Mouse (Mus musculus) brown adipose tissue, adult 24 weeks (tissue): ENCODE results near the gene Rgs18. TPM values are rescaled to one million over a fixed set of nuclear protein-coding genes. Genes with fewer than 3 reads are reported as not detected.

Source experiments
- H3K27ac ChIP-seq: fragments of 200-500 bp; replicated peaks from 2 replicates; pipeline ENCODE4 v1.5.1; 2012; ENCODE audit warnings: low read depth, mild to moderate bottlenecking, low read length
- H3K4me1 ChIP-seq: fragments of 200-500 bp; 2 replicates; pipeline ENCODE4 v1.6.1; 2012; ENCODE audit warnings: low read length, mixed read lengths; ENCODE audit not compliant: control insufficient read depth, insufficient read depth, insufficient read length
- H3K4me3 ChIP-seq: fragments of 200-500 bp; 2 replicates; pipeline ENCODE4 v1.5.1; 2012; ENCODE audit warnings: low read depth, mild to moderate bottlenecking, low read length, moderate library complexity; ENCODE audit not compliant: insufficient read depth
- polyA plus RNA-seq: library from polyadenylated mRNA; stranded (reverse); fragments of >200 nt; gene quantifications from 2 replicates; pipeline ENCODE4 v1.2.4, GENCODE M21; 2012; ENCODE audit not compliant: missing spikeins, insufficient read depth, insufficient read length

Rgs18 gene
- polyA plus RNA-seq: 1.2 and 1.5 TPM in 2 replicates

DNA sequence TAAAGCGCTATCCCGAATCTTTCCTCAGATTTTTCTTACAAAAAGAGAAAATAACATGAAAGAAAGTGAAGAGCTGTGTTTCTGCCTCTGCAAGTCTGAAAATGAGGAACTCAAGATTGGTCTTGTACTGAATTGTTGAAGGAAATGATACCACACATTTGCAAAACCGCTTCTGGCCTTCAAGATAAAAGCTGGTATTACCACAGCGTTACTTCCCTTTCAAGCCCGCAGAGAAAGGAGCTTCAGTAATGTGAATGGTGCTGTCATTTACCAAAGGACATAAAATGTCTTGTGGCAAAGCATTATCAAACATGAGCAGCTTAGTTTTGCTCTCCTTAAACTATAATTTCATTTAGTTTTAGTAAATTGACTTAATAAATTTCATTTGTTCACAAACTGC lies at the start of gene Rgs18:
Gene Rgs18, minus strand, starts transcription at position 105 of the 400 bp plus-strand sequence.
- no peaks in the 10 kb centered on the region for H3K4me1 ChIP-seq
- H3K4me3 ChIP-seq: no peak within 1 kb of the TSS
- H3K27ac ChIP-seq: no peak within 1 kb of the TSS

DNA sequence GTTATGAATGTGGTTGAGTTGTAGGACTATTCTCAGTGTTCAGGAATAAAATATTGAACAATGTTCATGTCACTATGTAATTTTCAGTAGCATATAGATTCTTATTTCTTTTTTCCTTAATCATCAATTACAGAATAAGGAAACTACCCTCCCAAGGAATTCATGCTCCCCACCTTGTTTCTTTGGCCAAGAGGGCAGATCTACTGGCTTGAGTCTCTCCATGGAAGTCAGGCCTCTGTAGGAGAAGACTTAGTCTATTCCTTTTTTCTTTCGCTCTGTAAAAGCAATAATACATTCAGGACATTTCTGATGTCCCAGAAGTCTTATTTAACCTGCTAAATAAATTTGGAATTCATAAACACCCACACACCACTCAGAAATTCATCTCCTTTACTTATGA lies 841 bp downstream of the Rgs18 start:
- no peak overlapping the region for H3K4me3 ChIP-seq
- H3K27ac ChIP-seq: no peak overlapping the region
- H3K4me1 ChIP-seq: no peaks in the 10 kb centered on the region

DNA sequence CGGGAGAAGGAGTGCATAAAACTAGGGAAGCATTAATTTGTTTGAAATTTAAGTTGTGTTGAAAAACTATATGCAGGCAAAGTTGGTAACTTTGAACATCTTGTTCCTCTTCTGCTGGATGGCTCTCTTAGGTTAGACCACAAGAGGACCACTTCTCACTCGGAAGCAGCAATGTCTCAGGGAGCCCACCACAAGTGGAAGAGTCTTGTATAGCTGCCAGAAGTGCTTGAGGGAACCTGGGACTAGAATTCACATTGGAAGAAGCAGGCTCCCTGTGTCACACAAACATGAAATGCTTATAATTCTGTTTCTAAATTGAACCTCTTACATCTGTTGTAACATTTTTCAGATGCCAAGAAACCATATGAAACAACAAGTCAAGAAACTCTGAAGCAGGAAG lies 9.0 kb downstream of the Rgs18 start:
- H3K4me1 ChIP-seq: no peaks in the 10 kb centered on the region
- no peak overlapping the region for H3K27ac ChIP-seq
- no peak overlapping the region for H3K4me3 ChIP-seq

DNA sequence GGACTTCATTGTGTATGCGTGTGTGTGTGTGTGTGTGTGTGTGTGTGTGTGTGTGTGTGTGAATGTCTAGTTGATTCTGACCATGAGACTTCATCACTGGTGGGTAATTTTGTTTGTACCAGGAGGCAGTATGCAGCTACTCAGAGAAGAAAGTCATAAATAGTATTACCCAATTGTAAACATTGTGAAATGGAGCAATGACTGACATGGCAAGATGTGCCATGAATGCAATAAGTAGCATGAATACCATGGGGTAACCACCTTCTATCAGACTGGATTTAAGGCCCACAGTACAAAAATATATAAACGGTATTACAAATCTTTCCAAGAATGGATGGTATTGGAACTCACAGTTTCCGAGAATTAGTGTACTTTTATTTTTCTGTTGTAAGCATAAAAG lies 14.4 kb downstream of the Rgs18 start:
- Histone ChIP-seq H3K4me3 (no peak overlapping the region), H3K4me1 (no peaks in the 10 kb centered on the region), H3K27ac (no peak overlapping the region)

DNA sequence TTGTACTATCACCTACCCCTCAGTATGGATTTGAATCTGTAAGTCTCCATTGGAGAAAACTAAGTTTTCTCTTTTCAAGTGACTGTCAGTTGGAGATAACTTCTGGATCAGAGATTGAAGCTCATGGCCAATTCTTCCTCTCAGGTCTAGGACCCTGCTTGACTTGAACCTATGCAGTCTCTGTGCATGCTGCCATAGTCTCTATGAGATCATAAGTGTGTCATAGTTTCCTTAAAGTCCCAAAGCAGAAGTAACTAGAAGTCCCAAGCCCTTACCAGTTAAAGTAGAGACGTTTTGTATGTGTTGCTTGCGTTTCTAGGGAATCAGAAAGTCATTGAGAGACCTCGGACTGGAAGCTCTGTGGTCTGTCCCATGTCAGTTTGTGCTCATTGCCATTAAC lies 24.5 kb downstream of the Rgs18 start:
- no peaks in the 10 kb centered on the region for H3K4me1 ChIP-seq
- H3K27ac ChIP-seq: no peak overlapping the region
- H3K4me3 ChIP-seq: no peak overlapping the region

DNA sequence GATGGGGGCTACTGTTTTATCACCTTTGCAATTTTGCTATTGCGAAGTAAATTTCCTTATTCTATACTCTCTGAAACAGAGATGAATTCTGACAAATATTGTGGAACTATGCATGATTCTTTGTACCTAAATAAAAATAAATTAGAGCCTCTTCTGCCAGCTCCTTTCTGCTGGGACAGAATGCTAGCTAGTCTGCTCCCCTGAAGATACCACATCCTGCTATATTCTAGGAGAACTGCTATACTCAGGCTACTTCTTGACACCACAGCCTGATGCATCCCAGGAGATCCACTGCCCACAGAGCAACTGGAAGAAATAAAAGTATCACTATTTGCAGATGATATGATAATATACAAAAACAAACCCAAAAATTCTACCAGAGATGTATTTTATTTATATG lies 29.1 kb downstream of the Rgs18 start:
- Histone ChIP-seq H3K4me1 (no peaks in the 10 kb centered on the region), H3K4me3 (no peak overlapping the region), H3K27ac (no peak overlapping the region)

DNA sequence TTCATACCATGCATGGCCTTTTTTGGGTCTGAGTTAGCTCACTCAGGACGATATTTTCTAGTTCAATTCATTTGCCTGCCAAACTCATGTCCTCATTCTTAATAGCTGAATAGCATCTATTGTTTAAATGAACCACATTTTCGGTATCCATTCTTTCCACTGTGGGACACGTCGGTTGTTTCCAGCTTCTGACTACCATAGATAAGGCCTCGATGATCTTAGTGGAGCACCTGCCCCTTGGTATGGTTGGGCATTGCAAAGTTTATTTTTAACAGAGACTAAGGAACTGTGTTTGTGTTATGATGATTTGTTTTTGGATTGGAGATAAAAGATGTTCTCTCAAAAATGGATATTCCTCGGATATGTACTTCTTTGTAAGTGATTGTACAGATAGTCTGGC lies 37.5 kb downstream of the Rgs18 start:
- Histone ChIP-seq H3K27ac (no peak overlapping the region), H3K4me3 (no peak overlapping the region)

DNA sequence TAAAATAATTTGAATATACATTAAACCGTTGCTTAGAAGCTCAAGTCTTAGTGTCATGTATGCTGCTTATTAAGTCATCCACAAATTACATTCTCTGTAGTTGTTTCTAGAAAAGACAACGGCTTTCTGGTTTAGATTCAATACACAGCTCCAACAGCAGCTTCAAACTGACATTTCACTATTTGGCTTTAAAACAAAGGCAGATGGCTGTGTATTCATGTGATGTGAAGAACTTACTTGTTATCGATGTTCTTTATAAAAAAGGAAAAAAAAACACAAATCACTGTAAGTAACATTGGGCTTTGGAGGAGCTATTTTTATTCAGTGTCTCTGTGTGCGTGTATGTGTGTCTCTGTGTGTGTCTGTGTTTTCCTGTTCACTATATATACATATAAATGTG lies 54.5 kb downstream of the Rgs18 start:
- Histone ChIP-seq H3K4me1 (no peaks in the 10 kb centered on the region), H3K4me3 (no peak overlapping the region), H3K27ac (no peak overlapping the region)

More for the DNA sequence above, 37.5 kb downstream of the Rgs18 start:
- H3K4me1 ChIP-seq: no peaks in the 10 kb centered on the region

DNA sequence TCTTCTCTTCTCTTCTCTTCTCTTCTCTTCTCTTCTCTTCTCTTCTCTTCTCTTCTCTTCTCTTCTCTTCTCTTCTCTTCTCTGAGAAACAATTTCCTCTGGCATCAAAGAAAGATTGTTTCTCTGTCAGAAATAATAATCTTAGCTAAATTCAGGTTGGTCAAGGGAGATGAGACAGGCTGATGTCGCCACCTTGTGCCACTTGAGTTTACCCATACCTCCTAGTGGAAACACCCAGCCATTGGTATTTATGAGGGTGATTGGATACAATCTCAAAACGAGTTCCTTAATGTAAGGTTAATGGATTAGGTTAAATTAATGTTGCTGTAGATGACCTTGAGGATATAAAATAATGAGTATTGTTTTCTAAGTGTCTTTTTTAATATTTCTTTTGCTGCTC lies 70.9 kb downstream of the Rgs18 start:
- Histone ChIP-seq H3K4me1 (no peaks in the 10 kb centered on the region), H3K27ac (no peak overlapping the region), H3K4me3 (no peak overlapping the region)

Other genes starting within 250 kb of the Rgs18 start
- not detected in 2 replicates for gene Rgs21, start 207.8 kb downstream of the Rgs18 start, polyA plus RNA-seq